Mouse (Mus musculus) heart, embryonic 11.5 days (tissue): ENCODE measurements around the gene Phf1. TPM values are rescaled to one million over a fixed set of nuclear protein-coding genes. Genes with fewer than 3 reads are reported as not detected.
A peak's percentile ranks its signal among the peaks of the same experiment; 100 is the strongest.

ENCODE experiments used
- ATAC-seq: fragments of 200-750 bp; cut with Nextera tagmentation; replicated peaks from 2 replicates; pipeline ENCODE4 v1.8.0; 2017; ENCODE audit warnings: moderate library complexity; ENCODE audit not compliant: insufficient number of reproducible peaks, low FRiP score, low TSS enrichment
- H3K27ac ChIP-seq: fragments of 300-500 bp; sonication (generic); 2 replicates; pipeline ENCODE4 v1.5.1; 2014; ENCODE audit warnings: mild to moderate bottlenecking, low read depth, low read length
- H3K27me3 ChIP-seq: fragments of 300-500 bp; sonication (generic); 2 replicates; pipeline ENCODE4 v1.6.1; 2014; ENCODE audit warnings: mild to moderate bottlenecking, low read length, mixed read lengths; ENCODE audit not compliant: control insufficient read depth, insufficient read depth
- H3K36me3 ChIP-seq: fragments of 300-500 bp; sonication (generic); 2 replicates; pipeline ENCODE4 v1.6.1; 2014; ENCODE audit warnings: mild to moderate bottlenecking, low read length, moderate library complexity, mixed read lengths; ENCODE audit not compliant: control insufficient read depth, insufficient read depth
- H3K4me1 ChIP-seq: fragments of 300-500 bp; sonication (generic); 2 replicates; pipeline ENCODE4 v1.6.1; 2014; ENCODE audit warnings: low read length; ENCODE audit not compliant: control insufficient read depth, insufficient read depth
- H3K4me2 ChIP-seq: fragments of 300-500 bp; sonication (generic); 2 replicates; pipeline ENCODE4 v1.6.1; 2014; ENCODE audit warnings: mild to moderate bottlenecking, moderate library complexity
- H3K4me3 ChIP-seq: fragments of 300-500 bp; sonication (generic); 2 replicates; pipeline ENCODE4 v1.5.1; 2014; ENCODE audit warnings: low read depth, low read length
- H3K9ac ChIP-seq: fragments of 300-500 bp; sonication (generic); 2 replicates; pipeline ENCODE4 v1.6.1; 2014; ENCODE audit warnings: mild to moderate bottlenecking, low read depth, low read length, moderate library complexity
- H3K9me3 ChIP-seq: fragments of 300-500 bp; sonication (generic); replicated peaks from 2 replicates; pipeline ENCODE4 v1.6.1; 2016; ENCODE audit warnings: low read length; ENCODE audit not compliant: control insufficient read depth
- WGBS: fragments of 180-500 bp; shearing (Covaris S2); extraction: QIAGEN DNeasy Blood & Tissue Kit; methylation state at CpG from one replicate; pipeline ENCODE4 v1.1.7; 2014; ENCODE audit not compliant: insufficient replicate concordance; 5-methylcytosine and 5-hydroxymethylcytosine counted together
- polyA plus RNA-seq: library from polyadenylated mRNA; unstranded; fragments of >200 nt; fragmentation: Nextera tagmentation; extraction: Ambion mirVana; gene quantifications from 2 replicates; pipeline ENCODE4 v1.2.1, GENCODE M21; 2014

The Phf1 gene
- polyA plus RNA-seq, 1 experiment from 2014 or later, result 5.7 TPM

- Histone ChIP-seq H3K4me1 (peaks cover 5% of the 10 kb centered on the region; the same call in 1 of the 2 replicates), H3K9ac (no peak overlapping the region), H3K36me3 (peaks cover 44% of the 10 kb centered on the region), H3K4me2 (no peak overlapping the region), H3K27me3 (no peaks in the 10 kb centered on the region), H3K4me3 (no peak overlapping the region), H3K9me3 (no peaks in the 10 kb centered on the region), H3K27ac (no peak overlapping the region)
- no peak for ATAC-seq
- WGBS, result 86% methylated on average over 21 of the region's 21 CpGs
Observed at GRCm38 (mm10) chr17:26961572-26962240, 28.9 kb downstream of the Phf1 start.

- H3K4me1 ChIP-seq, result peaks cover 8% of the 10 kb centered on the region
- no peak for ATAC-seq
- H3K27me3 ChIP-seq, result no peaks in the 10 kb centered on the region
- peaks cover 20% of the 10 kb centered on the region for H3K36me3 ChIP-seq
- no peak overlapping the region for H3K4me3 ChIP-seq
- no peak overlapping the region for H3K9ac ChIP-seq
- H3K4me2 ChIP-seq, result no peak overlapping the region
- no peak overlapping the region for H3K27ac ChIP-seq
- H3K9me3 ChIP-seq, result no peaks in the 10 kb centered on the region
- WGBS, result 85% methylated on average over 11 of the region's 11 CpGs
Observed at GRCm38 (mm10) chr17:26966993-26967392, 34.1 kb downstream of the Phf1 start.

GRCm38 (mm10) chr17:26967477-26967876 is 34.6 kb downstream of the Phf1 start:
- H3K4me3 ChIP-seq, result no peak overlapping the region
- WGBS, result 86% methylated on average over 6 of the region's 6 CpGs
- no peaks in the 10 kb centered on the region for H3K27me3 ChIP-seq
- no peak overlapping the region for H3K27ac ChIP-seq
- H3K9me3 ChIP-seq, result no peaks in the 10 kb centered on the region
- no peak for ATAC-seq
- peaks cover 20% of the 10 kb centered on the region for H3K36me3 ChIP-seq
- peaks cover 11% of the 10 kb centered on the region for H3K4me1 ChIP-seq
- H3K4me2 ChIP-seq, result no peak overlapping the region
- H3K9ac ChIP-seq, result no peak overlapping the region

- Histone ChIP-seq H3K36me3 (peaks cover 17% of the 10 kb centered on the region; the same call in 1 of the 2 replicates), H3K9me3 (no peaks in the 10 kb centered on the region), H3K4me3 (no peak overlapping the region), H3K4me2 (no peak overlapping the region), H3K27me3 (no peaks in the 10 kb centered on the region), H3K27ac (no peak overlapping the region), H3K4me1 (peaks cover 11% of the 10 kb centered on the region), H3K9ac (peak overlapping the region; percentile 16; the same call in 1 of the 2 replicates)
- WGBS, result 75% methylated on average over 6 of the region's 6 CpGs
- no peak for ATAC-seq
Observed at GRCm38 (mm10) chr17:26968200-26968611, 35.4 kb downstream of the Phf1 start.

- H3K4me2 ChIP-seq, result no peak overlapping the region
- 81% methylated on average over 6 of the region's 6 CpGs for WGBS
- H3K4me3 ChIP-seq, result no peak overlapping the region
- peaks cover 17% of the 10 kb centered on the region for H3K36me3 ChIP-seq
- H3K27ac ChIP-seq, result no peak overlapping the region
- H3K4me1 ChIP-seq, result peaks cover 19% of the 10 kb centered on the region
- H3K9me3 ChIP-seq, result no peaks in the 10 kb centered on the region
- no peak for ATAC-seq
- H3K27me3 ChIP-seq, result no peaks in the 10 kb centered on the region
- H3K9ac ChIP-seq, result no peak overlapping the region
Observed at GRCm38 (mm10) chr17:26969257-26969656, 36.4 kb downstream of the Phf1 start.

GRCm38 (mm10) chr17:26970221-26970620 is 37.4 kb downstream of the Phf1 start:
- WGBS, result 63% methylated on average over 12 of the region's 12 CpGs
- no peak for ATAC-seq
- Histone ChIP-seq H3K36me3 (peaks cover 15% of the 10 kb centered on the region), H3K27ac (no peak overlapping the region), H3K9ac (no peak overlapping the region), H3K4me3 (no peak overlapping the region), H3K27me3 (no peaks in the 10 kb centered on the region), H3K4me1 (peaks cover 19% of the 10 kb centered on the region), H3K4me2 (no peak overlapping the region), H3K9me3 (no peaks in the 10 kb centered on the region)

- 58% methylated on average over 8 of the region's 8 CpGs for WGBS
- H3K9ac ChIP-seq, result peak overlapping the region; percentile 16; the same call in 1 of the 2 replicates
- H3K27me3 ChIP-seq, result no peaks in the 10 kb centered on the region
- H3K4me2 ChIP-seq, result peak overlapping the region; percentile 98; the same call in 1 of the 2 replicates
- H3K36me3 ChIP-seq, result peaks cover 22% of the 10 kb centered on the region
- no peak overlapping the region for H3K4me3 ChIP-seq
- H3K27ac ChIP-seq, result no peak overlapping the region
- H3K4me1 ChIP-seq, result peaks cover 19% of the 10 kb centered on the region
- H3K9me3 ChIP-seq, result no peaks in the 10 kb centered on the region
- no peak for ATAC-seq
Observed at GRCm38 (mm10) chr17:26971247-26971905, 38.5 kb downstream of the Phf1 start.

GRCm38 (mm10) chr17:26972107-26972506 is 39.3 kb downstream of the Phf1 start:
- Histone ChIP-seq H3K36me3 (peaks cover 21% of the 10 kb centered on the region), H3K4me1 (peaks cover 19% of the 10 kb centered on the region), H3K4me3 (peak overlapping the region; percentile 90), H3K27ac (peak overlapping the region; percentile 84; the same call in 1 of the 2 replicates), H3K9me3 (no peaks in the 10 kb centered on the region), H3K27me3 (no peaks in the 10 kb centered on the region), H3K9ac (peak overlapping the region; percentile 81), H3K4me2 (peak overlapping the region; percentile 98)
- WGBS, result 2% methylated on average over 3 of the region's 3 CpGs
- ATAC-seq, result no peak
